Mouse (Mus musculus): Measurements from ENCODE around the gene Adh1. TPM values are rescaled to one million over a fixed set of nuclear protein-coding genes. Genes with fewer than 3 reads are reported as not detected.

Adh1 gene
- polyA plus RNA-seq, 1 experiment = 21.2 TPM

DNA sequence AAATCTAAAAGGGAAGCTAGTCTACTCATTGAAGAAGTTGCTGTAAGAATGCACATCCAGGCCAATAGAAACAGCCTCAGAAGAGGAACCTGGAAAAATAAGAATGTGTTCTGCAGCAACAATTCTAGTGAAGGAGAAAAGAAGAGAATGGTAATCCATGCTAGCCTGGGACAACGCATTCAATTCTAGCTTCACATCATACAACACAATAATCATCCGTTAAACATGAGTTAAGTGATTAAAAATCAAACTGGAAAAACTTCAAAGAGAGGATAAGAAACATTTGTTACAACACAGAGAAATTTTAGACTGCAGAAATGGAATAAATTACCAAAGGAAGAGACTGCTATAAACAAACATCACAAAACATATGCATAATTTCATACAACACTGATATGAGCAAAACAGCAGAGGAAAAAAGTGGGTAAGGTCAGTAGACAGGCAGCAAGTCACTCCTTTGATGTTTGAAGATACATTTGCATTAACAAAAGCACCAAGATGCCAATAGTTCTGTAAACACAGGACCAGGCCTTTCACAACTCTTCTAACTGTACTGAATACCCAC lies 56.2 kb downstream of the Adh1 start:
- 85% methylated on average over 2 of the region's 2 CpGs for WGBS
- Histone ChIP-seq H3K4me3 (replicated peaks; ENCODE audit: control insufficient read depth, low read depth, low read length) (no peak overlapping the region), H3K27ac (ENCODE audit: control insufficient read depth, insufficient read depth, low read depth, low read length, poor library complexity) (no peak overlapping the region), H3K4me1 (ENCODE audit: control insufficient read depth, insufficient read depth, low read length) (no peaks in the 10 kb centered on the region)
- TF ChIP-seq POLR2A (IDR thresholded peaks at IDR 0.05; ENCODE audit: borderline replicate concordance, control insufficient read depth, low read depth, low read length) (no peak), CTCF (IDR thresholded peaks at IDR 0.05; ENCODE audit: control insufficient read depth, insufficient read depth, low read length) (no peak)

DNA sequence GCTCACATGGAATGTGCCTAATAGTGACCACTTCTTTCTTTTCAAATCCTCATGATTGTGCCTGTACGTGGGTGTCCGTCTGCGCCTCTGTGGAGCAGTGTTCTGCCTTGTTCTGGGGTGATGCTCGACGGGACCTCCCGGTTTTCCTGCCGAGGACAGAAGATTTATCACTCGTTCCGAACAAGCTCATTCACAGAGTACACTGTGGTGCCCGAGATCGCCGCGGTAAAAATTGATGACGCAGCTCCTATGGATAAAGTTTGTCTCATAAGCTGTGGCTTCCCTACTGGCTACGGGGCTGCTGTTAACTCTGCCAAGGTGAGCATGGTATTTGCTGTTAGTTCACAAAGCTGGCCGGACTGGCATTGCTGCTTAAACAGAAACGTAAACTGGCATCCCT lies 64.2 kb downstream of the Adh1 start:
- whole genome bisulfite sequencing = 90% methylated on average over 17 of the region's 17 CpGs
- H3K4me1 ChIP-seq (ENCODE audit: control insufficient read depth, insufficient read depth, low read length) = no peaks in the 10 kb centered on the region
- H3K4me3 ChIP-seq (replicated peaks; ENCODE audit: control insufficient read depth, low read depth, low read length) = no peak overlapping the region
- TF ChIP-seq POLR2A (IDR thresholded peaks at IDR 0.05; ENCODE audit: borderline replicate concordance, control insufficient read depth, low read depth, low read length) (no peak), CTCF (IDR thresholded peaks at IDR 0.05; ENCODE audit: control insufficient read depth, insufficient read depth, low read length) (no peak)
- no peak overlapping the region for H3K27ac ChIP-seq (ENCODE audit: control insufficient read depth, insufficient read depth, low read depth, low read length, poor library complexity)

DNA sequence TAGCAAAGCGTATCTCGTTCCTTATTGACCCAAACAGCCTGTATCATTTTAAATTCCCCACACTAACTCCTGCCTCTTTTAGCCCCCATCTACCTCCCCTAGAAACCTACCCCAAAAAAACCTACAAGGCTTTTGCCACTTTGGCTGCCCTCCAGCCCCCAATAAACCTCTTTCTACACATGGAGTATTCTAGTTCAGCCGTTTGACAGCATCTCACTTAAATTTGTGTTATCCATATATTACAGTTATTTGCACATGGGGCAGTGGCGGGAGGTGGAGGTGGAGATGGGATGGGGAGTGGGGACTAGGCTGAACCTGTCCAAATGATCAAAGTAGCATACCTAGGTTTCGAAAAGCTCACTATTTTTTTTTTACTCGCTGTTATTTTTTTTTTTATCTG lies 64.7 kb downstream of the Adh1 start:
- WGBS = 81% methylated on average over 6 of the region's 6 CpGs
- Histone ChIP-seq H3K27ac (ENCODE audit: control insufficient read depth, insufficient read depth, low read depth, low read length, poor library complexity) (no peak overlapping the region), H3K4me3 (replicated peaks; ENCODE audit: control insufficient read depth, low read depth, low read length) (no peak overlapping the region), H3K4me1 (ENCODE audit: control insufficient read depth, insufficient read depth, low read length) (no peaks in the 10 kb centered on the region)
- no peak for TF ChIP-seq POLR2A (IDR thresholded peaks at IDR 0.05; ENCODE audit: borderline replicate concordance, control insufficient read depth, low read depth, low read length)
- no peak for TF ChIP-seq CTCF (IDR thresholded peaks at IDR 0.05; ENCODE audit: control insufficient read depth, insufficient read depth, low read length)

DNA sequence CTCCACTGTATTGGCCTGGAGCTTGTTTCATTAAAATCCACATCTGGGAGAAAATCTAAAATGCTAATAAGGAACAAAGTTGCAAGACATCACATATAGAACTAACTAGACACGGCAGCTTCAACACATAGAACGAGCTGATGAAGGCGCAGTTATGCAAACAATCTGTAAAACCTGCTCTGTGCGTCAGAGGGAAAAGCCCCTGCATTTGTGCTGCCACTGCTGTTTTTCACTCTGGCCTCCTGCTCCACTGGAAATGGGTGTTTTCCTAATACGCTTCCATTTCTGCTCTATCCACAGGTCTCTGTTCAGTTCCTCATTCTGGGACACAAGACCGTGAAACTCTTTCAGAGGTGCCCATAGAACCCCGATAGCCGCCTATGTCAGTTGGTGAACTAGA lies 73.1 kb downstream of the Adh1 start:
- peaks cover 2% of the 10 kb centered on the region; the same call in 1 of the 2 replicates for H3K4me1 ChIP-seq (ENCODE audit: control insufficient read depth, insufficient read depth, low read length)
- no peak overlapping the region for H3K4me3 ChIP-seq (replicated peaks; ENCODE audit: control insufficient read depth, low read depth, low read length)
- no peak for TF ChIP-seq CTCF (IDR thresholded peaks at IDR 0.05; ENCODE audit: control insufficient read depth, insufficient read depth, low read length)
- no peak for TF ChIP-seq POLR2A (IDR thresholded peaks at IDR 0.05; ENCODE audit: borderline replicate concordance, control insufficient read depth, low read depth, low read length)
- H3K27ac ChIP-seq (ENCODE audit: control insufficient read depth, insufficient read depth, low read depth, low read length, poor library complexity) = no peak overlapping the region
- 72% methylated on average over 8 of the region's 8 CpGs for WGBS

DNA sequence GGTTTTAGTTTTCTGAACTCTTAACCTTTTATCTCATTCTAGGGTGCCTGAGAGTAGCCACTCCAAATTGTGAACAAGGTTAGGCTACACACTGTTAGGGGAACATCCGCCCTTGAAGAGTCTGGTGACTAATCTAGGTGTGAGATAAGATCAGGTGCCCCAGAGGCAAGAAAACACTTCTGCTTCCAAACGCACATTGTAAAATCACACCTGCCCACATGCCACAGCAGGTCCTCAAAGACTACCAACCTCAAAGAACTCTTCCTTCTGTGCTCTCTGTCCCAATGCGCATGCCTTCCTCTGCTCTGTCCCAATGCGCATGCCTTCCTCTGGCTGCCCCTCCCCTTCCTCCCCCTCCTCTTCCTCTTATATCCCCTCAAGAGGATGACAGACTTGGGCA lies 73.5 kb downstream of the Adh1 start:
- peaks cover 2% of the 10 kb centered on the region; the same call in 1 of the 2 replicates for H3K4me1 ChIP-seq (ENCODE audit: control insufficient read depth, insufficient read depth, low read length)
- H3K4me3 ChIP-seq (replicated peaks; ENCODE audit: control insufficient read depth, low read depth, low read length) = no peak overlapping the region
- no peak overlapping the region for H3K27ac ChIP-seq (ENCODE audit: control insufficient read depth, insufficient read depth, low read depth, low read length, poor library complexity)
- TF ChIP-seq POLR2A (IDR thresholded peaks at IDR 0.05; ENCODE audit: borderline replicate concordance, control insufficient read depth, low read depth, low read length) (no peak), CTCF (IDR thresholded peaks at IDR 0.05; ENCODE audit: control insufficient read depth, insufficient read depth, low read length) (no peak)
- WGBS = 52% methylated on average over 4 of the region's 4 CpGs

DNA sequence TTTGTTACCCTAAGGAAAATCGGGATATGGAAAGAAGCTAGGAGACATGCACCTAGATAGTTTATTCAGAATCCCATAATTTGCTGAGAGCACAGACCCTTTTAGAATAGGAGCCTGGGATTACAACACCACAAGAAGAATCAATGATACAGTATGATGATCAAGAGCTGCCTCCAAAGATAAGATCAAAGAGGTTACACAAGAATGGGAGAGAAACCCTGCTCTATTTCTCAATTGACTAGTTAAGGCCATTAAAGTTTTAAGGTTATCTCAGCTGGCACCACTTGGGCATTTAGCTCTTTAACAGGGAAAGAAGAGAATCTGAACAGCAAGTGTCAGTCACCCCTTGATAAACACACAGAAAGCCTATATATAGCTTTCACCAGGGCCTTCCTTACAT lies 74.8 kb downstream of the Adh1 start:
- TF ChIP-seq CTCF (IDR thresholded peaks at IDR 0.05; ENCODE audit: control insufficient read depth, insufficient read depth, low read length) = no peak
- no peak for TF ChIP-seq POLR2A (IDR thresholded peaks at IDR 0.05; ENCODE audit: borderline replicate concordance, control insufficient read depth, low read depth, low read length)
- H3K27ac ChIP-seq (ENCODE audit: control insufficient read depth, insufficient read depth, low read depth, low read length, poor library complexity) = no peak overlapping the region
- no peak overlapping the region for H3K4me3 ChIP-seq (replicated peaks; ENCODE audit: control insufficient read depth, low read depth, low read length)
- WGBS = 86% methylated on average over 1 of the region's 1 CpGs
- peaks cover 2% of the 10 kb centered on the region; the same call in 1 of the 2 replicates for H3K4me1 ChIP-seq (ENCODE audit: control insufficient read depth, insufficient read depth, low read length)

DNA sequence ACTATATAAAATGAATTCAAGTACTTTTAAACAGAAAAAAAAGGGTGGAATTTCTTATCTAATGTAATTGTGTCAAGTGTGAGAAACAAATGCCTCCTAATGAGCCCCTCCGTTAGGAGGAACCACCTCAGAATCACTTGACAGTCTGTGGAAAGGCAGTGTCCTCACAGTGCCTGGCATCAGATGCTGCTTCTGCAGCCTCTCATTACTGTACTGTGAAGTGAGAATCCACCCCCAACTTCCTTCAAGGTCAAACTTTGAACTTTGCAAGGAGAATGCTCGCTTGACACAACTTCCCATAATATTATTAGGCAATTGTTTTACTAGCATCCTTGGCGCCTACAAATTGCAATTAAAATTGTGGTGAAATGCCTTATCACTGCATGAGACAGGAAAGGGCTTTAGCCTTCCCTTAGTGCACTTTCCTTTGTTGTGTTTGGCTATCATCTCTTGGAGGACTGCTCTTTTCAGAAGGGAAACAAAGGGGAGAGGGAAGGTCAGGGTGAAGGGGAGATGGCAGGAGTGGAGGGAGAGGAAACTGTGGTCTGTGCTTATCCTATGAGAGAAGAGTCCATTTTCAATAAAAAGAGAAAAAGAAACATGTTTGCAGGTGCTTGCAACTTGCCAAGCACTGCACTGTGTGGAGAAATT lies 75.4 kb downstream of the Adh1 start:
- Histone ChIP-seq H3K4me1 (ENCODE audit: control insufficient read depth, insufficient read depth, low read length) (peaks cover 2% of the 10 kb centered on the region; the same call in 1 of the 2 replicates), H3K4me3 (replicated peaks; ENCODE audit: control insufficient read depth, low read depth, low read length) (no peak overlapping the region), H3K27ac (ENCODE audit: control insufficient read depth, insufficient read depth, low read depth, low read length, poor library complexity) (no peak overlapping the region)
- TF ChIP-seq POLR2A (IDR thresholded peaks at IDR 0.05; ENCODE audit: borderline replicate concordance, control insufficient read depth, low read depth, low read length) (no peak), CTCF (IDR thresholded peaks at IDR 0.05; ENCODE audit: control insufficient read depth, insufficient read depth, low read length) (no peak)
- WGBS = 30% methylated on average over 3 of the region's 3 CpGs

Other genes starting within 250 kb of the Adh1 start
- not detected in 2 replicates for gene 1110002E22Rik, start 195.9 kb upstream of the Adh1 start, polyA plus RNA-seq (2011; ENCODE audit: insufficient read depth, insufficient read length, low replicate concordance, missing spikeins)
- gene Gm5105, start 193.6 kb upstream of the Adh1 start, polyA plus RNA-seq (2011; ENCODE audit: insufficient read depth, insufficient read length, low replicate concordance, missing spikeins) = not detected in 2 replicates
- gene Trmt10a, start 117.5 kb upstream of the Adh1 start, polyA plus RNA-seq (2011; ENCODE audit: insufficient read depth, insufficient read length, low replicate concordance, missing spikeins) = 2.0 and 4.3 TPM in 2 replicates
- gene Mttp, start 116.0 kb upstream of the Adh1 start, polyA plus RNA-seq (2011; ENCODE audit: insufficient read depth, insufficient read length, low replicate concordance, missing spikeins) = 0.82 and 0.97 TPM in 2 replicates
- not detected in 2 replicates for gene 4930579F01Rik, start 67.2 kb upstream of the Adh1 start, polyA plus RNA-seq (2011; ENCODE audit: insufficient read depth, insufficient read length, low replicate concordance, missing spikeins)
- not detected in 2 replicates for gene Adh7, start 43.2 kb upstream of the Adh1 start, polyA plus RNA-seq (2011; ENCODE audit: insufficient read depth, insufficient read length, low replicate concordance, missing spikeins)
- gene Adh6a, start 52.3 kb downstream of the Adh1 start, polyA plus RNA-seq (2011; ENCODE audit: insufficient read depth, insufficient read length, low replicate concordance, missing spikeins) = not detected in 2 replicates
- gene Adh6b, start 80.8 kb downstream of the Adh1 start, polyA plus RNA-seq (2011; ENCODE audit: insufficient read depth, insufficient read length, low replicate concordance, missing spikeins) = 1.9 and 4.1 TPM in 2 replicates
- not detected in 2 replicates for gene Adh4, start 154.5 kb downstream of the Adh1 start, polyA plus RNA-seq (2011; ENCODE audit: insufficient read depth, insufficient read length, low replicate concordance, missing spikeins)
- 23.8 and 61.8 TPM in 2 replicates for gene Adh5, start 182.1 kb downstream of the Adh1 start, polyA plus RNA-seq (2011; ENCODE audit: insufficient read depth, insufficient read length, low replicate concordance, missing spikeins)
- 14.4 and 18.9 TPM in 2 replicates for gene Metap1, start 228.5 kb downstream of the Adh1 start, polyA plus RNA-seq (2011; ENCODE audit: insufficient read depth, insufficient read length, low replicate concordance, missing spikeins)